Mouse (Mus musculus): ENCODE measurements at regions not wholly inside any gene's neighbourhood (a gene's known extent, or its start where the extent isn't known, plus 50 kb on each side); places are given as distances from the start of the nearest gene placed in this dataset.

GRCm38 (mm10) chr16:57823329-57823728 lies 68.8 kb upstream of the Col8a1 start:
- DNase-seq = no peak

- DNase-seq = no peak
Measured at GRCm38 (mm10) chr16:57845416-57845815, 90.9 kb upstream of the Col8a1 start.

- DNase-seq = no peak
Measured at GRCm38 (mm10) chr16:57846386-57846785, 91.8 kb upstream of the Col8a1 start.

- DNase-seq = no peak
Measured at GRCm38 (mm10) chr16:57851854-57852253, 97.3 kb upstream of the Col8a1 start.

DNA sequence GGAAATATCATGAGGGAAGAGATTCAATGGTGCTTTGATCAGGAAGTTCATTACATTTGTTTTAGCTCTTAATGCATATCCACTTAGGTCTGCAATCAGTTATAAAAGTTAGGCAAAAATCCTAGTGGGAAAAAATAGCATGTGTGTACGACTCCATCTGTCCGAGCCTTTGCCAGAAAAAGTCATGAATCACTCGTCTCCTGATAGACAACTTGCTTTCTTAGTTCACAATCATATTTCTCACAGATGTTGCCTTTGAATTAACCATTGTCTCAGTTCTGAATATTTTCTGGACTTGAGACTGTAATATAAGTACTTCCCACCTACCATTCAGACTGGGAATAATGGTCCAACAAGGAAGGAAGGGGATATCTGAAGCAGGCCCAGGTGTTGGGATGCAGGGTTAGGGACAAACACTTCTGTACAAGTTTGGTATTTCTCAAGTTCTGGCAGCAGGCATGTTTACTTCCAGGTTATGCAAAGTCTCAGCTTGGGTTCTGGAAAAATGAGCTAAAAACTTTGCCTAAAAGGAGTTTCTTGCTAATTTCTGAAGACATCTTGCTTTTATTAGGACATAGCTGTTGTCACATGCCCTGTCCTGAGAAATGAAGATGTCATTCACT lies 98.4 kb upstream of the Col8a1 start:
- no peak for DNase-seq

GRCm38 (mm10) chr16:57853751-57854150 lies 99.2 kb upstream of the Col8a1 start:
- DNase-seq = peak; percentile 8

DNA sequence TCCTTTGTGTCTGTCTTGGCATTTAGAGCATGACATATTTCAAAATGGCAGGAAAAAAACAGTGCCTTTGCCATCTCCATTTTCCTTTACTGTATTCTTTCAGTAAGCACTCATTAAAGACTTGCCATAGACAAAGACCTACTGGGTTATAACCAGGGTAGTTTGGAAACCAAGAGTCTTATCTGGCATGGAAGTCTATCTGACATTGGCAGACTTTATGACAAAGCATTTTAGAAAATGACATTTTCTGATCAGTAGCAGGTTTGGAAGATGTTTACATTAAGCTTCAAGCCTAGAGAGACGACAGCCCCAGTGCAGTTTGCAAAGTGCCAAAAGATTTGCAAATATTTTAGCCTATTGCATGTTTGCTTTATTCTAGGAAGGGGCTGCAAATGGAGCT lies 102.5 kb upstream of the Col8a1 start:
- no peak for DNase-seq

- DNase-seq = no peak
Measured at GRCm38 (mm10) chr16:57858151-57858764, 103.7 kb upstream of the Col8a1 start.

GRCm38 (mm10) chr16:57858765-57859201 lies 104.2 kb upstream of the Col8a1 start:
- no peak for DNase-seq

DNA sequence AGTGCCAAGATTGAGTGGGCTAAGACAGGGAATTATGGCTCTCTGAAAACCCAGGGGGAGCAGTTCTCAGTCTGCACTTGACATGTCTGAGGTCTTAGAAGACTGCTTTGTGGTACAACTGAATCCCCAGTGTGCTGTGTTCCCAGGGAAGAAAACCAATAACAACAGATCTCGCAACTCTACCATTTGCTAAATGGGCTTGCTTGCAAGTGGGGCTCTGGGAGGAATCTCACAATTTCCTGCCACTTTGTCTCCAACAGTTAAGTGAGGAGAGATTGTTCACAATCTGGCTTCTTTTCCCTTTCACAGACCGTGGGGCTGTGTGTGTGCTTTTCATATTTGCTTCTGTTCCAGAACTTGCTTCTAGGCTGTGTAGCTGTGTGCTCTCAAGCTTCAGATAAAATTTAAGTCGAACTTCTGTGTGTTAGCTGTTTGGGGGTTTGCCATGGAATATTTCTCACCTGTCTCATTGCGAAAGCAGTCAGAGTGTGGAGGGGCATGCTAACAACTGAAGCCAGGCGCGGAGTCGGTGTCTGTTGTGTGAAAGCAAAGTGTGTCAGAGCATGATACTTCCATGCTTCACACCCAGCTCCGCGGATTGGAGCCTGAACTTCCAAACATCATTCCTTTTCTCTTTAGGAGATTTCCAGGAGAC lies 108.8 kb upstream of the Col8a1 start:
- DNase-seq = no peak

DNA sequence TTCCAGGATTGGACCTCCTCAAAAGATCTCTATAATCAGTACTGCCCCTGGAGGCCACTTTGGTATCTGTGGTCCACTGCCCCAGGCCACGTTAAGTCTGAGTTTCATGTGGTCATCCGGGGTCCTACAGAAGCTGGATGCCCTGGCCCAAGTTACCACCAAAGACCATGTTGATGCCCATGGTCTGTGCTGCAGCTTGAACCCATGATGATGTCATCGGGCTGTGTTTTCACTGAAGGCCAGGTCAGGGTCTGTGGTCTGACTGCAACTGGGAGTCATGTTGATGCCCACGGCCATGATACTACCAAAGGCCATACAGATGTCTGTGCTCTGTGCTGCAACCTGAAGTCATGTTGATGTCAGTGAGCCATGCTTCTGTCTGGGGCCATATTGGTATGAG lies 122.3 kb upstream of the Col8a1 start:
- DNase-seq = no peak

DNA sequence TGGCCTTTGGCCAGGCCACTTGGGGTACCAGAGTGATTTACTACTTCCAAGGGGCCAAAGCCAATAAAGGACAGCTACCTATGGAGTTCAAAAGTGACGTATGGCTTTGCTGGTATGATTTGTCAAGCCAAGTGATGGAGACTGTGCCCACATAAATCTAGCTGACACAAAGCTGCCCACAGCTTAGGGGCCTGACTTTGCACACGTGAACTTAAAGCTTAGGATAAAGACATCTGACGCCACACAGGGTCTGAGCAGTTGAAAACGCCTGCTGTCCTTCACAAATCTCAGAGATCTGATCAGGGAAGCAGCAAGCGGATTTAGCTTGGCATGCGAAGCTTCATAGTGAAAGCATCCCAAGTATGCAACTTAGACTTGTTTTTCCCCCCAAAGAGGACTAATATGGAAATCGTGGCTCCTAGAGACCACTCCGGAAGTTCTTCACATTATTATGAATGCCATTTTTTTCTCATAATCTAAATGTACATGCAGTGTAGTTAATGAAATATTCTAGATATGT lies 127.1 kb upstream of the Col8a1 start:
- DNase-seq = peak; percentile 13

DNA sequence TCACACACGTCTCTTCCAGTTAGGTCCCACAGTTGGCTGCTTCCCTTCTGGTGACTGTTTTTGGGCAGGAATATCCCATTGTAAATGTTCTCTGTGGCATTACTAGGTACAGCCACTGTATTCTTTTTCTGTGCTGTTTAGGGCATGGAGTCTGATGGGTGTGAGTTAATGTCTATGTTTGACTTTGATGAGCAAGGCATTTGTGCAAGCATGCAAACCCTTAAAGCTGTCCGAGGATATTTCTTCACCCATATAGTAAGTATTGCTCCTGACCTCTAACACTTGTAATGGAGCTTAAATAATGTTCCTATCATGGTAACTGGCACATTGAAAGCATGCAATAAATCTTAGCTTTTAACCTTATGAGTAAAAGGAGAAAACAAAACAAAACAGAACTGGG lies 133.6 kb upstream of the Col8a1 start:
- DNase-seq = no peak

- DNase-seq = no peak
Measured at GRCm38 (mm10) chr16:57888553-57888952, 134.0 kb upstream of the Col8a1 start.

GRCm38 (mm10) chr16:57890135-57890534 lies 135.6 kb upstream of the Col8a1 start:
- no peak for DNase-seq

DNA sequence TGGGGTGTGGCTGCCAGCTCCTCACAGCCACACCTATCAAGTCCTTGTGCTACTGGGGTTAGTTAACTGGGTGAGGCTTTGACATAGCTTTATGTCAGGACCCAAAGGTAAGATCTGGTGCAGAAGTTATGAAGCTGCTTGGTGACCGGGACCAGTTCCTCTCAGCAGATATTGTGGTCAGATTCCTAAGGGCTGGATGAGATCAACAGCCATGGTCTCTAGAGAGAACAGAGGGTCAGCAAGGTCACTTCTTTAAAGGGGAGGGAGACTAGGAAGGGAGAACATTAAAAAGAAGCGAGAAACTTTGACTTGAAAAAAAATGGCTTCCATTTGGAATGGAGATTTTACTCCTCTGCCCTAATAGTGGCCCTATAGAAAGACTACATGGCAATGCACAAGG lies 138.6 kb upstream of the Col8a1 start:
- DNase-seq = peak; percentile 18

DNA sequence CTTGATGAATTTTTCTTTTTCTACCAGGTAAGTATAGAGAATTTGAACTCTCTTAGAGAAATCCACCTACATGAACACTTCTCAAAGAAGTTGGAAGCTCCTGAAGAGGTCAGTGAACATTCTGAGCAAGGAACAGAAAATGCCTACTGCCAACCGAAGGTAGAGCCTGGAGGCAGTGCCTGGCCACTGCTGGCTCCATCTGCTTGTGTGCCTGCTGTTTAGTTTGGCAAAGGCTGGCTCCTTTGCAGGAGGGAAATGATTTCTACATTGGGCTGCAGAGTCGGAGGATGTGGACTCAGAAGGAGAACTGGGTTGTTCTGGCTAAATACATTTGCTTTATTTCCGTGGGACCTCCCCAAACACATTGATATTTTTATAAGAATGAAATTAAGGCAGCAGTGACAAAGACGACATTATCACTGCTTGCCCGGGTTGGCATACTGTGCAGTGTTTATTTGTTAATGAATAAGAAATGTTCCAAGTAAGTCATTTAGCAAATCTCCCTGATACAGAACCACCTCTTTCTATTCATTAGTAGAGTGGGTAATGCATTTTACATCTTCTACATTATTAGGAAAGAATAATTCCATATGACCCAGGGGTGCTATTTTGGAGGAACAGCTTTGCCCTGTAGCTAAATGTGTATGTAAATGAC lies 139.3 kb upstream of the Col8a1 start:
- no peak for DNase-seq

DNA sequence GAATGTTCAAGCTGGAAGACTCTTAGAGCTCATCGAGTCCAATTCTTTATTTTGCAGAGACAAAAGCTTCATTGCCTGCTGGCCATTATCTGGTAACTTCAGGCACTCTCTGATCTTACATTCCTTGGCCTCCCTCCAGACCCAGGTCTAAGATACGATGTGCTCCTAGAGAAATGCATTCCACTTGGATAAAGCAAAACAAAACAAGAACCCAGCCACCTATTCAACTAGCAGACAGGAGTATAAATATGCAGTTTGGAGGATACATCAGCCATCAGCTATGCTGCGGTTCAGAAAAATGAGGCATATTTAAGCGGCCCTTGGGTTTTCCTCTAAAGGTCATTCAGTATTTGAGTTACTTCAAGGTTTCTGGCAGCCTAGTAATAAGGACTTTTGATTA lies 146.5 kb upstream of the Col8a1 start:
- DNase-seq = no peak

- no peak for DNase-seq
Measured at GRCm38 (mm10) chr16:57902498-57902897, 148.0 kb upstream of the Col8a1 start.

- DNase-seq = no peak
Measured at GRCm38 (mm10) chr16:57912001-57912400, 157.5 kb upstream of the Col8a1 start.

DNA sequence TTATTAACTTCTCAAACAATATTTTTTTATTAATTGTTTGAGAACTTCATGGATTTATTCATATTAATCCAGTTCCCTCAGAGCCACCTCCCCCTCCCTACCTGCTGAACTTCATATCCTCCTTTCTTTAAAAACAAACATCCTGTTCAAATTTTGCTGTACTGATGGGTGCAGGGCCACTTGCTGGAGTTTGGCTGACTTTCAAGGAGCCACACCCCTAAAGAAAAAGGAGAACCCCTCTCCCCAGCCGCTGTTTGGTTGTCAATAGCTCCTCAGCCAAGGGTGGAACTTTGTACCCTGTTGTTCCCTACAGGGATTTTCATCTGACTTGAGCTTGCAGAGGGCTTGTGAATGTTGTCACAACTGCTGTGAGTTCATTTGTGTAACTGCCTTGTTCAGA lies 160.0 kb upstream of the Col8a1 start:
- no peak for DNase-seq

- no peak for DNase-seq
Measured at GRCm38 (mm10) chr16:57915451-57915850, 160.9 kb upstream of the Col8a1 start.

DNA sequence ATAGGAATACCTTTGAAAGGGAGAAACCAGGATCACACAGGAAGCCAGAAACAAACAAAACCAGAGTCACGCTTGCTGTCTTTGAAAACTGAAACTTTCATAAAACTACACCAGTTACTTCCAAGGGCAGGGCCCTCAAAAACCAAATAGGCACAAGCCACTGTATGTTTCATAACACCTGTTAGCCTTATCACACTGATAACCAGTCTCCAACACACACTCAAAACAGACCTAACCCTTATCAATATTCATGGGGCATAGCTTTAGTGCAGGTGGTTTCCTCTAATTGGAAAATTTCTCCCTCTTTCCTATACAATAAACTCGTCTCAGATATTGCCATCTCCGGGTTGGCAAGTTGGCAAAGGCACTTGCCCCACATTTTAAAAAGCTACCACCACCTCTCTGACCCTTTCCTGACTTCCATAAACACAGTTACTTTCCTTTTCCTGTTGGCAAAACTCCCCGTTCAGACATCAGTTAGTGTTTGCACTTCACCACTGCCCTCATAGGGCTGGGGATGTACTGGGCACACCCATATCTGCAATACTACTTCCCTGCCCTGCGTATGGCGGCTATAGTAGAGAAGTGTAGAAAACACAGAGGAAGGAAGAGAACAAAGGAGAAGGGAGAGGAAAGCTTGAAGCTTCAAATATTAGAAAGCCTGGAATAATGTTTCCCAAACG lies 169.1 kb upstream of the Col8a1 start:
- DNase-seq = no peak
